Mouse (Mus musculus): ENCODE measurements around the gene Efna4. TPM values are rescaled to one million over a fixed set of nuclear protein-coding genes. Genes with fewer than 3 reads are reported as not detected.

The Efna4 gene
- polyA plus RNA-seq, 1 experiment from 2014 or later: 47.1 TPM

DNA sequence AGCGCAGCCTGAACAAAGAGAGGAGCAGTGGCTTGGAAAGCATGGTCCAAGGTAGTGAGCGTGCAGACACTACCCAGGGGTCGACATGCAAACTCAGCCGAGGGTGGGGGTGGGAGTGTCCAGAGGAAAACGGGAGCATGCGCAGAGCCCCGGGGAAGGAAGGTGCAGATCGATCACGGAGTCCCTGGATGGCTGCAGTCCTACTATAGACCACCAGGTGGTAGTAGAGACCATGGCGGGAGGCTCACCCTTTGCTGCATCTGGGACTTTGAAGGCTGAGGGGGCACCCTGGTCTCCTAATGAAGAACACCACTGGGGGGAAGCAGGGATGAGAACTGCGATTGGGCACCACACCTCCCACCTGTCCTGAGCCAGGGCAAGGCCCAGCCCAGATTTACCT is 2.6 kb upstream of the Efna4 start:
- no peaks in the 10 kb centered on the region for H3K27me3 ChIP-seq
- peak overlapping the region; percentile 32 for H3K4me3 ChIP-seq
- no peak overlapping the region for H3K27ac ChIP-seq
- peaks cover 43% of the 10 kb centered on the region for H3K4me1 ChIP-seq
- peak overlapping the region; percentile 86 for H3K4me2 ChIP-seq (replicated peaks)
- no peaks in the 10 kb centered on the region for H3K9me3 ChIP-seq
- ATAC-seq (ENCODE audit: insufficient number of reproducible peaks, insufficient read depth, low FRiP score, low TSS enrichment): no peak
- H3K36me3 ChIP-seq: peaks cover 34% of the 10 kb centered on the region
- H3K9ac ChIP-seq: peak overlapping the region; percentile 49
- 3% methylated on average over 11 of the region's 11 CpGs for WGBS

DNA sequence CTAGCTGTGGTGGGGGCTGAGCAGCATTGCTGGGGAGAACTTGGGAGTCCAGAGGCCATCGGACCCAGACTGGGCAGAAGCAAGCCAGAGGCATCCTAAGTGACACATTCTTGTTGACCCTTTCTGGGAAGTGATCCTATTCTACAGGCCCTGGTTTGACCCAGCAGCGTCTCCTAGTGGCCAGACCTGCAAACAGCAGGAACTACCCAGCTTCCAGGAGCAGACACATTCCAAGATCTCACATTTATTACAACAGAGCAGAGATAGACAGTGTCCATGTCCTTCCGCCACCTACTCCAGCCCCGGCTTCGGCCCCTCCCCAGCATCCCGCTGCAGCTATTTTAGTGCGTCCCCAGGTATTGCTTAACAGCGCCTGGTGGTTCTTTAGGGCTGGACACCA is 1.6 kb upstream of the Efna4 start:
- 0 out of 2 replicates have a peak overlapping the region, but pooled peaks have one; percentile 91 for H3K4me3 ChIP-seq
- WGBS: 30% methylated on average over 8 of the region's 8 CpGs
- ATAC-seq (ENCODE audit: insufficient number of reproducible peaks, insufficient read depth, low FRiP score, low TSS enrichment): no peak
- H3K9ac ChIP-seq: no peak overlapping the region
- H3K36me3 ChIP-seq: peaks cover 32% of the 10 kb centered on the region
- H3K4me1 ChIP-seq: peaks cover 46% of the 10 kb centered on the region
- H3K27ac ChIP-seq: peak overlapping the region; percentile 97
- no peaks in the 10 kb centered on the region for H3K27me3 ChIP-seq
- H3K4me2 ChIP-seq (replicated peaks): peak overlapping the region; percentile 86
- H3K9me3 ChIP-seq: no peaks in the 10 kb centered on the region

DNA sequence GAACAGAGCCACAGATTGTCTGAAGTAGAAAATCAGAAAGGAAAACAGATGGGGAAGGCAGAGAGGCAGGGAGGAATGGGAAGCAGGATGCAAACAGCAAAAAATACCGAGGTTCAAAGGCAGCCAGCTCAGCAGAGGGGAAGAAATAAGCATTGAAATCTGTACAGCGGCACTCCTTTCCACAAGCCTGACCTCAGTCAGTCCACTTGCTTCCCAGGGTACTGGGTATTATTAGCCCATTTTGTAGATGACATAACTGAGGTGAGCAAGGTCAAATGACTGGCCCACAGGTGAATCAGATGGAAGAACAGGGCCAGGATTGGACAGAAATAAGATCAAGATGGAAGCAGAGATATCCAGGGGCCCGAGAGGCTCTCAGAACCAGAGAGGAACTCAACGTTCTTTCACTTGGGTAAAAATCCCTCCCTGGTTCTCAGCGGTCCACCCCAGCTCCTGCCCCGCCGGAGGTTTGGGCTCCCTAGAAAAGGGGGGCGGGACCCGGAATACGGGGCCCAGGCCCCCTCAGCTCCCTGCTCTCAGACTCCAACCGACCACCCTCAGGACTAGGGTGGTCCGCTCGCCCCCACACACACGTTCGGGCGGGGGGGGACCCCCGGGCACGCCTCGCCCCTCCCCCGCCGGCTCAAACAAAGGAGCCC is 637 bp downstream of the Efna4 start:
- ATAC-seq (ENCODE audit: insufficient number of reproducible peaks, insufficient read depth, low FRiP score, low TSS enrichment): no peak; the same call in 1 of the 2 replicates
- H3K4me1 ChIP-seq: peaks cover 56% of the 10 kb centered on the region
- under 1% methylated on average over 21 of the region's 21 CpGs for WGBS

DNA sequence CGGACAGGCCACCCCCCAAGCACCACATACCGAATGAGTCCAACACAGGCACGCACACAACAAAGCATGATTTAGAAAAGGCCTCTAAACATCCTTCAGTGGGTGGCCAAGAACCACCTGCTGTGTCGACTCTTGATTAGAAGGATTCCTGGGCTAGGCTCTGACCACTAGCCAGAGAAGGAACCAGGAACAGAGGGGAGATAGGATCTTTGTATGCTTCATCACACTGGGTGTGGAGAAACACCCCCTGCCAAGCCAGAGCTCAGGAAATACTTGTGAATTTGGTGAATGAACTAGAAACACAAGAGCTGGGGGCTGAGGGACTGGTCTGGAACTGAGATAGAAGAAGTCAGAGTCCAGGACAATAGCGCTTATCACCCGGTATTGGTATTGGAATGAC is 1.3 kb downstream of the Efna4 start:
- H3K4me3 ChIP-seq: peak overlapping the region; percentile 91
- peaks cover 59% of the 10 kb centered on the region for H3K4me1 ChIP-seq
- H3K9me3 ChIP-seq: no peaks in the 10 kb centered on the region
- H3K4me2 ChIP-seq (replicated peaks): peak overlapping the region; percentile 86
- ATAC-seq (ENCODE audit: insufficient number of reproducible peaks, insufficient read depth, low FRiP score, low TSS enrichment): no peak
- H3K27ac ChIP-seq: peak overlapping the region; percentile 97; the same call in 1 of the 2 replicates
- H3K36me3 ChIP-seq: peaks cover 24% of the 10 kb centered on the region
- H3K27me3 ChIP-seq: no peaks in the 10 kb centered on the region
- H3K9ac ChIP-seq: peak overlapping the region; percentile 97
- WGBS: 8% methylated on average over 6 of the region's 6 CpGs

More for the DNA sequence above, 637 bp downstream of the Efna4 start:
- Histone ChIP-seq H3K36me3 (peaks cover 27% of the 10 kb centered on the region), H3K9ac (peak overlapping the region; percentile 97), H3K4me2 (replicated peaks) (peak overlapping the region; percentile 86), H3K4me3 (peak overlapping the region; percentile 91), H3K27ac (peak overlapping the region; percentile 97), H3K27me3 (no peaks in the 10 kb centered on the region), H3K9me3 (no peaks in the 10 kb centered on the region)

DNA sequence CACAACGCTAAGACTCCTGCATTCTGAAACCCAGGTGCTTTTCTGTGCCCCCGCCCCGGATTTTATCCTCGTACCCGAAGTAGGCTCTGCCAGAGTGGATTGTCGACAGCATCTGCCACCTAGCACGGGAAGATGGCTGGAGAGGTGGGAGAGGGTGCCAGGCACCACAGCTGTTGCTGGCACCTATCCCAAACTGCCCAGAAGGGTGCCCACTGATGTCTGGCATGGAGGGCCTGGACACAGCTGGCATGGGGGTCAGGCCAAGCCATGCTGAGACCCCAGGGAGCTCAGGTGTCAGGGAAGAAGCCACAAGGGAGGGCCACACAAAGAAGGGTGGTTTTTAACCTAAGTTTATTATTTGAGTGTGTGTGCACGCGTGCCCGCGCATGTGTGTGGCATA is 4.8 kb downstream of the Efna4 start:
- no peak overlapping the region; the same call in 1 of the 2 replicates for H3K27ac ChIP-seq
- H3K27me3 ChIP-seq: no peaks in the 10 kb centered on the region
- 74% methylated on average over 11 of the region's 11 CpGs for WGBS
- H3K9ac ChIP-seq: no peak overlapping the region
- H3K4me2 ChIP-seq (replicated peaks): no peak overlapping the region
- H3K36me3 ChIP-seq: peaks cover 24% of the 10 kb centered on the region
- no peaks in the 10 kb centered on the region for H3K9me3 ChIP-seq
- ATAC-seq (ENCODE audit: insufficient number of reproducible peaks, insufficient read depth, low FRiP score, low TSS enrichment): no peak
- peaks cover 36% of the 10 kb centered on the region for H3K4me1 ChIP-seq
- no peak overlapping the region for H3K4me3 ChIP-seq

DNA sequence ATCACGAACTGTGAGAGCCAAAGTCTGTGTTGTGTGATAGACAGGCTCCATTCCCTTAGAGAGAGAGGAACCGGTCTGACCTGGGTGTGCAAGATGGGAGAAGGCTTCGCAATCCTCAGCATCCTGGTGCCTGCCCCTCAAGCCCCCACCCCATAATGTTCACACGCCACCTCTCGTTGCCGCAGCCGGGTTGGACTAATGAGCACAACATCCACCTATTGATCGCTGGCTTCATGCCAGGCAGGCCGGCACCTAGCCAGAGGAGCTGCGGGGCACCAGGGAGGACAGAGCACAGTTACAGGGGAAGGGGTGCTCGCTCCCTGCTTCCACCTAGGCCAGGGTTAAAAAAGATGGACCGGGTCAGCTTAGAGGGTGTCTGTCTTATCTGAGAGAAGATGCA is 5.4 kb downstream of the Efna4 start:
- WGBS: 64% methylated on average over 12 of the region's 12 CpGs
- Histone ChIP-seq H3K27ac (no peak overlapping the region), H3K4me3 (no peak overlapping the region), H3K27me3 (no peaks in the 10 kb centered on the region), H3K36me3 (peaks cover 24% of the 10 kb centered on the region), H3K9me3 (no peaks in the 10 kb centered on the region), H3K4me2 (replicated peaks) (no peak overlapping the region), H3K9ac (no peak overlapping the region), H3K4me1 (peaks cover 36% of the 10 kb centered on the region)
- no peak for ATAC-seq (ENCODE audit: insufficient number of reproducible peaks, insufficient read depth, low FRiP score, low TSS enrichment)

DNA sequence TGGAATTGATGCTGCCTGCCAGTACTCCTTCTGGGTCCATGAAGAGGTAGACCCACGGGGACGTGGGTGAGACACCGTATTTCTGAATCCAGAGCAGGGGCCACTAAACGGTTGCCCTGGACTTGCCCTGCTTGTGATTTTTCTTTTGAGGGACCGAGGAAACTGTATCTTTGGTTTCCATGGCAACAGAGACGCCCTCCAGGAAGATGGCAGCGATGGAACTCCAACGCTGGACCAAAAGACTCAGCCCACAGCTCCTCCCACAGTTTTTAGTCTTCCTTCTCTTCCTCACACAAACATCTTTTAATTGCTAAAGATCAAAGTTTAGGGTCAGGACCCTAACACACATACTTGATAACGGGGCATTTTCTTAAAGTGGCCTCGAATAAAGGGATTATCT is 5.8 kb downstream of the Efna4 start:
- peaks cover 24% of the 10 kb centered on the region for H3K36me3 ChIP-seq
- ATAC-seq (ENCODE audit: insufficient number of reproducible peaks, insufficient read depth, low FRiP score, low TSS enrichment): no peak
- no peak overlapping the region for H3K4me2 ChIP-seq (replicated peaks)
- no peak overlapping the region for H3K9ac ChIP-seq
- no peak overlapping the region for H3K4me3 ChIP-seq
- H3K27me3 ChIP-seq: no peaks in the 10 kb centered on the region
- H3K4me1 ChIP-seq: peaks cover 36% of the 10 kb centered on the region
- 38% methylated on average over 10 of the region's 10 CpGs for WGBS
- no peak overlapping the region for H3K27ac ChIP-seq
- no peaks in the 10 kb centered on the region for H3K9me3 ChIP-seq

DNA sequence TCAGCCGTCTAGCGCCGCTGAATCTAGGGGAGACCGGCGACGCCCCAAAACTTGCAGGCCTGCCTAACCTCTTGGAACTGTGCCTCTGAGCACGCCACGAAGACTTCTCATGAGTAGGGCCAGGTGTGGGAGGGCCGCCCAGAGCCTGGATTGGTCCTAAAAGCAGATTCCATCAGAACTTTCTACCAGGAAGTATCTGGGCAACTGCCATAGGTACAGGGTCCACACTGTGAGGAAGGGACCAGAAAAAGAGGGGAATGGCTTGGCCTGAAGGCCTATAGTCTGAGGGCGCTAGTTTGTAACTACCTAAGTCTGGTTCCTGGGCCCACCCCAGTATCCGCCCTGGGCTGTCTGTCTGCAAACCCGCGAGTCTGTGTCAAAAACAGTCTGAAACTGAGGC is 6.3 kb downstream of the Efna4 start:
- Histone ChIP-seq H3K36me3 (peaks cover 24% of the 10 kb centered on the region), H3K4me2 (replicated peaks) (no peak overlapping the region), H3K27me3 (no peaks in the 10 kb centered on the region), H3K27ac (no peak overlapping the region), H3K9ac (no peak overlapping the region), H3K4me3 (no peak overlapping the region), H3K4me1 (peaks cover 31% of the 10 kb centered on the region), H3K9me3 (no peaks in the 10 kb centered on the region)
- 64% methylated on average over 13 of the region's 13 CpGs for WGBS
- no peak for ATAC-seq (ENCODE audit: insufficient number of reproducible peaks, insufficient read depth, low FRiP score, low TSS enrichment)

DNA sequence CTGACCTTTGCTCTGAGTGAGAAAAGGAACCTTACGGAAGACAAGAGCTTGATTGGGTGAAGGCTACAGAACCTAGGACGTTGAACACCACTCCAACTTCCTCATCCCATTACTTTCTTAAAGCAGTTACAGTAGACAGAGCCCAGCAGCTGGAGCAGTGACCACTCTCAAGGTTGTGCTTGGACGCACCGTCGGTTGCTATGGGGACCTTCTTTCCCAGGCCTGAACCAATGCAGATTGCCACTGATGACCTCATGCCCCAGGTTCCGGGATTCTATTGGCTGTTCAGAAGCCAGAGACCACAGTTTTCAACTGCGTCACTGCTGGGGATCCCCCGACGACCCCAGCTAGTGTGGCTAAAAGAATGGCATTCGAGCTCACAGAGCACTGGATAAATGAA is 6.9 kb downstream of the Efna4 start:
- ATAC-seq (ENCODE audit: insufficient number of reproducible peaks, insufficient read depth, low FRiP score, low TSS enrichment): no peak
- Histone ChIP-seq H3K9ac (no peak overlapping the region), H3K4me1 (peaks cover 25% of the 10 kb centered on the region), H3K27me3 (no peaks in the 10 kb centered on the region), H3K4me2 (replicated peaks) (no peak overlapping the region), H3K9me3 (no peaks in the 10 kb centered on the region), H3K4me3 (no peak overlapping the region), H3K27ac (no peak overlapping the region), H3K36me3 (peaks cover 24% of the 10 kb centered on the region)
- WGBS: 21% methylated on average over 10 of the region's 10 CpGs

DNA sequence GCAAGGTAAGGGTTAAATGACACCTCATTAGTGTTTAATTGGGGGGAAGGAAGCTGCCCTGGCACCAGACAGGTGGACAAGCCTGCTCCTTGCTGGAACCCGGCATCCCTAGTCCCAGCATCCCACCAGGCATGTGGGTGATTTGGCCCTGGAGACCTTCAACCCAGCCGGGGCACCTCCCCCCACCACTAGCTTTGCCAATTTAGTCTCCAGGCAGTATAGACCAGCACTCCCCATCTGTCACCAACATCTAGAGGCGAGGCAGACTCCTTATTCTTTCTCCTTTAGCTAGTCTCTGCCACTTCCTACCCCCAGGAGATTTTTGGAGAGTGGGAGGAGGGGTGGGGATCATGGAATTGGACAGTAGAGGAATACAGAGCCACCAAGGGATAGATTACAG is 7.5 kb downstream of the Efna4 start:
- Histone ChIP-seq H3K9ac (no peak overlapping the region), H3K36me3 (peaks cover 24% of the 10 kb centered on the region), H3K9me3 (no peaks in the 10 kb centered on the region), H3K4me1 (peaks cover 21% of the 10 kb centered on the region), H3K27ac (no peak overlapping the region), H3K27me3 (no peaks in the 10 kb centered on the region), H3K4me2 (replicated peaks) (no peak overlapping the region), H3K4me3 (no peak overlapping the region)
- ATAC-seq (ENCODE audit: insufficient number of reproducible peaks, insufficient read depth, low FRiP score, low TSS enrichment): no peak
- 55% methylated on average over 3 of the region's 3 CpGs for WGBS

DNA sequence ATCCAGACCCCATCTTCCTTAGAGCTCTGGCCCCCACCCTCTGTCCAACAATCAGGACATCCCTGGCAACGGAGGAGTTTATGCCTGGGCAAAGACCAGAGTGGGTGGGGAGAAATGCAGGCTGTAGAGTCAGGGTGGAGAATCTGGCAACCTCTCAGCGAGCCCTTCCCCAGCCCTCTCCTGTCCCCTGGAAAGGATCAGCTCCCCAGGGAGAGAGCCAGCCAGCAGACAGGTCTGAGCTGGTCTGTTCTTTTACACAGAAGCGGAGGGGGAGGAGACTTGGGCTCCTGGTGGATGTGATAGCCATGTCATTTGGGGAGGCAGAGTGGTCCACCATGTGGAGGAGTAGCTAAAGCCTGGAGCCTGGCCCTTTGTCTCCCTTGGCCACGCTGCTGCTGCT is 9.2 kb downstream of the Efna4 start:
- Histone ChIP-seq H3K9ac (no peak overlapping the region), H3K4me1 (peaks cover 18% of the 10 kb centered on the region), H3K4me3 (no peak overlapping the region), H3K27ac (no peak overlapping the region), H3K4me2 (replicated peaks) (no peak overlapping the region), H3K36me3 (peaks cover 7% of the 10 kb centered on the region), H3K9me3 (no peaks in the 10 kb centered on the region), H3K27me3 (no peaks in the 10 kb centered on the region)
- 17% methylated on average over 4 of the region's 4 CpGs for WGBS
- peak; percentile 18; the same call in 1 of the 2 replicates for ATAC-seq (ENCODE audit: insufficient number of reproducible peaks, insufficient read depth, low FRiP score, low TSS enrichment)

DNA sequence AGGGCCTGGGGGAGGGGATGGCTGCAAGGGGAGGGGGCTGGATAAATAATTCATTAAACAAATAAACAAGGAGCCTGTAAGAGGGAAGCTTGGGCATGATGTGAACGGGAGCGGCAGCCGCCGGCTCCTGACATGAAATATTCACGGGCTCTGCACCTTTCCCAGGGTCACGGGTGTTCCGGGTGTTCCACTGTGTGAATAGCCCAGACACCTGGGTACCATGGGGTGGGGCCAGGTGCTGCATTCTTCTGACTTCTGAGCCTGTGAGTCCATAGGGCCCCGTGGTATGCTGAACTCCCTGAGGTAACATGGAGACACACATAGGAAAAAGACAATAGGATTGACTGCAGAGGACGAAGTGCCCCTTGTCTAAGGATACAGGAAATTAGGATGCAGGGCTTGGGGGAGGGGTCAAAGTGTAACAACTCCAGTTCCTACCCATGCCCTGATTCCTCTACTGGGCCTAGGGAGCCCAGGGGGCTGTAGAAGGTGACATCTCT is 10.4 kb downstream of the Efna4 start:
- Histone ChIP-seq H3K4me3 (no peak overlapping the region), H3K4me1 (peaks cover 11% of the 10 kb centered on the region), H3K9me3 (no peaks in the 10 kb centered on the region), H3K9ac (no peak overlapping the region), H3K27me3 (no peaks in the 10 kb centered on the region), H3K27ac (no peak overlapping the region), H3K4me2 (replicated peaks) (no peak overlapping the region), H3K36me3 (no peaks in the 10 kb centered on the region)
- WGBS: 37% methylated on average over 9 of the region's 9 CpGs
- no peak for ATAC-seq (ENCODE audit: insufficient number of reproducible peaks, insufficient read depth, low FRiP score, low TSS enrichment)
